Mouse (Mus musculus): ENCODE measurements at regions not wholly inside any gene's neighbourhood (a gene's known extent, or its start where the extent isn't known, plus 50 kb on each side); places are given as distances from the start of the nearest gene placed in this dataset.

- ChIA-PET CTCF (no interaction called here), POLR2A (interaction anchor here in 2 of 4 experiments (0.6 to 0.8 kb wide), 2 partner anchors 10 to 32 kb away, joined by 3 to 4 read pairs; no protein-coding TSS in a partner anchor)
Observed at GRCm38 (mm10) chr12:107752587-107752986, 250.8 kb downstream of the Bcl11b start.

GRCm38 (mm10) chr12:107753022-107753421, 250.4 kb downstream of the Bcl11b start:
- ChIA-PET CTCF (interaction anchor here in 1 of 4 experiments (0.7 kb wide), 1 partner anchor 1283 kb away, joined by 4 read pairs; no protein-coding TSS in a partner anchor), POLR2A (interaction anchor here in 1 of 4 experiments (0.5 kb wide), 1 partner anchor 25 kb away, joined by 3 read pairs; no protein-coding TSS in a partner anchor)

- ChIA-PET POLR2A (interaction anchor here in 2 of 4 experiments (0.5 kb wide), 3 partner anchors 24 to 1027 kb away, joined by 3 read pairs; no protein-coding TSS in a partner anchor), CTCF (interaction anchor here in 1 of 4 experiments (0.7 kb wide), 1 partner anchor 1284 kb away, joined by 4 read pairs; no protein-coding TSS in a partner anchor)
Observed at GRCm38 (mm10) chr12:107753536-107753935, 249.9 kb downstream of the Bcl11b start.

GRCm38 (mm10) chr12:107754885-107755284, 248.5 kb downstream of the Bcl11b start:
- ChIA-PET POLR2A (interaction anchor here in 1 of 4 experiments (0.6 kb wide), 1 partner anchor 552 kb away, joined by 3 read pairs; no protein-coding TSS in a partner anchor), CTCF (interaction anchor here in 1 of 4 experiments (0.8 kb wide), 1 partner anchor 546 kb away, joined by 3 read pairs; no protein-coding TSS in a partner anchor)

- POLR2A ChIA-PET, result interaction anchor here in 1 of 4 experiments (0.6 kb wide), 1 partner anchor 553 kb away, joined by 3 read pairs; no protein-coding TSS in a partner anchor
- CTCF ChIA-PET, result no interaction called here
Observed at GRCm38 (mm10) chr12:107755820-107756517, 247.4 kb downstream of the Bcl11b start.

- CTCF ChIA-PET, result no interaction called here
- POLR2A ChIA-PET, result no interaction called here
Observed at GRCm38 (mm10) chr12:107757184-107757583, 246.2 kb downstream of the Bcl11b start.

GRCm38 (mm10) chr12:107757996-107758791, 245.2 kb downstream of the Bcl11b start:
- ChIA-PET POLR2A (interaction anchor here in 1 of 4 experiments (0.7 kb wide), 1 partner anchor 1661 kb away, joined by 3 read pairs; no protein-coding TSS in a partner anchor), CTCF (interaction anchor here in 1 of 4 experiments (0.6 kb wide), 2 partner anchors 221 to 550 kb away, joined by 3 read pairs; no protein-coding TSS in a partner anchor)

- ChIA-PET CTCF (interaction anchor here in 1 of 4 experiments (0.7 kb wide), 2 partner anchors 219 to 561 kb away, joined by 4 to 6 read pairs; no protein-coding TSS in a partner anchor), POLR2A (interaction anchor here in 1 of 4 experiments (0.7 kb wide), 1 partner anchor 1662 kb away, joined by 3 read pairs; no protein-coding TSS in a partner anchor)
Observed at GRCm38 (mm10) chr12:107759291-107759690, 244.1 kb downstream of the Bcl11b start.

GRCm38 (mm10) chr12:107759911-107760310, 243.5 kb downstream of the Bcl11b start:
- POLR2A ChIA-PET, result no interaction called here
- CTCF ChIA-PET, result no interaction called here

- CTCF ChIA-PET, result no interaction called here
- POLR2A ChIA-PET, result no interaction called here
Observed at GRCm38 (mm10) chr12:107762140-107762539, 241.3 kb downstream of the Bcl11b start.

GRCm38 (mm10) chr12:107769801-107770515, 233.4 kb downstream of the Bcl11b start:
- CTCF ChIA-PET, result interaction anchor here in 1 of 4 experiments (0.5 kb wide), 1 partner anchor 269 kb away, joined by 5 read pairs; no protein-coding TSS in a partner anchor
- POLR2A ChIA-PET, result interaction anchor here in 2 of 4 experiments (0.6 to 0.8 kb wide), 3 partner anchors 26 to 141 kb away, joined by 3 to 8 read pairs (median 4); no protein-coding TSS in a partner anchor

- ChIA-PET POLR2A (interaction anchor here in 3 of 4 experiments (0.6 to 0.8 kb wide), 4 partner anchors 27 to 351 kb away, joined by 3 to 8 read pairs (median 4); no protein-coding TSS in a partner anchor), CTCF (interaction anchor here in 1 of 4 experiments (0.5 kb wide), 1 partner anchor 268 kb away, joined by 5 read pairs; no protein-coding TSS in a partner anchor)
Observed at GRCm38 (mm10) chr12:107770516-107770836, 232.9 kb downstream of the Bcl11b start.

GRCm38 (mm10) chr12:107771325-107771724, 232.1 kb downstream of the Bcl11b start:
- POLR2A ChIA-PET, result no interaction called here
- CTCF ChIA-PET, result no interaction called here

- POLR2A ChIA-PET, result no interaction called here
Observed at GRCm38 (mm10) chr12:107771809-107772208, 231.6 kb downstream of the Bcl11b start.

GRCm38 (mm10) chr12:107778046-107778445, 225.4 kb downstream of the Bcl11b start:
- ChIA-PET POLR2A (interaction anchor here in 1 of 4 experiments (0.7 kb wide), 1 partner anchor 25 kb away, joined by 3 read pairs; no protein-coding TSS in a partner anchor), CTCF (no interaction called here)

More at GRCm38 (mm10) chr12:107771809-107772208, 231.6 kb downstream of the Bcl11b start:
- CTCF ChIA-PET, result no interaction called here

GRCm38 (mm10) chr12:107779306-107780057, 223.9 kb downstream of the Bcl11b start:
- CTCF ChIA-PET, result interaction anchor here in 2 of 4 experiments (0.6 to 0.9 kb wide), 2 partner anchors 9 to 1637 kb away, joined by 3 read pairs; no protein-coding TSS in a partner anchor
- POLR2A ChIA-PET, result no interaction called here

GRCm38 (mm10) chr12:107782147-107782546, 221.3 kb downstream of the Bcl11b start:
- CTCF ChIA-PET, result no interaction called here
- POLR2A ChIA-PET, result no interaction called here

- POLR2A ChIA-PET, result no interaction called here
- CTCF ChIA-PET, result no interaction called here
Observed at GRCm38 (mm10) chr12:107783831-107784230, 219.6 kb downstream of the Bcl11b start.

Measured in embryonic stem cell, embryonic (primary cell).